Comparison of ENCODE assay signal across 10 mouse cellular contexts in genomic region chr11:19007541-19008424, GRCm38 (mm10). TPM values are rescaled to one million over a fixed set of nuclear protein-coding genes. Genes with fewer than 3 reads are reported as not detected.
DNase-seq lines count a peak whose midpoint lies in the region; ATAC-seq and TF ChIP-seq lines count a peak whose summit lies in the region.
"Had no signal": no experiment of that assay in that cellular context is flagged by ENCODE, and none has a peak within 500 bp of the region (broad histone marks: within the 10 kb centered on the region; RNA-seq: fewer than 3 reads in every experiment).

No protein-coding gene starts in this region.

- no peaks in the 10 kb centered on the region for H3K27me3 ChIP-seq in testis, adult 2 months (ENCODE audit: control insufficient read depth, insufficient read depth, low read length)
- H3K27me3 ChIP-seq in embryonic facial prominence, embryonic 12.5 days = peaks cover 21% of the 10 kb centered on the region
- no peaks in the 10 kb centered on the region for H3K27me3 ChIP-seq in liver, embryonic 14.5 days (ENCODE audit: control insufficient read depth, insufficient read depth, low read length)
- H3K27me3 ChIP-seq: Patski had no signal

- no peak for DNase-seq in testis, postnatal 14 days (ENCODE audit: low spot score)
- DNase-seq in heart, postnatal 36 days = peak; percentile 52 to 76
- no peak for DNase-seq in liver, embryonic 14.5 days (ENCODE audit: low read depth in 3 of 3, low spot score in 3 of 3)
- peak; percentile 75 for DNase-seq in retina, postnatal 1 day
- no peak for DNase-seq in frontal cortex, postnatal 25 days (ENCODE audit: low spot score in 2 of 2)

- WGBS in embryonic facial prominence, embryonic 12.5 days = 11% methylated on average over 45 of the region's 45 CpGs
- WGBS in liver, embryonic 14.5 days (ENCODE audit: insufficient replicate concordance) = 63% methylated on average over 45 of the region's 45 CpGs

- no peaks in the 10 kb centered on the region for H3K9me3 ChIP-seq in embryonic facial prominence, embryonic 12.5 days
- H3K9me3 ChIP-seq in liver, embryonic 14.5 days (ENCODE audit: control insufficient read depth, low read length) = no peaks in the 10 kb centered on the region

- peak overlapping the region; percentile 3; the same call in 1 of the 2 replicates for H3K27ac ChIP-seq in testis, adult 2 months (ENCODE audit: control insufficient read depth, insufficient read depth, low read depth, low read length)
- H3K27ac ChIP-seq in embryonic facial prominence, embryonic 12.5 days = peak overlapping the region; percentile 74; the same call in 1 of the 2 replicates
- no peak overlapping the region for H3K27ac ChIP-seq in liver, embryonic 14.5 days
- H3K27ac ChIP-seq: macrophage had no signal

- intact Hi-C loops in heart, postnatal 36 days (cut with DNase I) = loop anchor here (2.0 kb wide), 1 partner anchor 51 kb away; no protein-coding TSS in a partner anchor

- ATAC-seq in embryonic facial prominence, embryonic 12.5 days (ENCODE audit: insufficient number of reproducible peaks, insufficient read depth, low FRiP score, low TSS enrichment) = 0 out of 2 replicates have a peak, but pooled peaks have one; percentile 23
- no peak for ATAC-seq in liver, embryonic 14.5 days (ENCODE audit: insufficient read depth)
- ATAC-seq in monocyte, adult 5-6 weeks (replicated peaks; ENCODE audit: insufficient number of reproducible peaks, low FRiP score, low TSS enrichment, poor library complexity, severe bottlenecking) = no peak
- ATAC-seq: Patski had no signal

- peak overlapping the region; percentile 52 for H3K9ac ChIP-seq in embryonic facial prominence, embryonic 12.5 days
- no peak overlapping the region for H3K9ac ChIP-seq in liver, embryonic 14.5 days (replicated peaks)

- H3K4me1 ChIP-seq in testis, adult 2 months (ENCODE audit: control insufficient read depth, insufficient read depth, low read length) = peaks cover 9% of the 10 kb centered on the region
- H3K4me1 ChIP-seq in embryonic facial prominence, embryonic 12.5 days = peaks cover 12% of the 10 kb centered on the region
- H3K4me1 ChIP-seq in liver, embryonic 14.5 days (replicated peaks; ENCODE audit: control insufficient read depth in 2 of 2, insufficient read depth in 2 of 2, low read length in 1 of 2) = no peaks in the 10 kb centered on the region; a peak in 1 of 4 replicates

- TF ChIP-seq EP300 in liver, embryonic 14.5 days (IDR thresholded peaks at IDR 0.05; ENCODE audit: low read depth) = no peak

- peak overlapping the region; percentile 20 for H3K4me3 ChIP-seq in testis, adult 2 months (ENCODE audit: control insufficient read depth, low read depth, low read length)
- peak overlapping the region; percentile 31 for H3K4me3 ChIP-seq in embryonic facial prominence, embryonic 12.5 days
- no peak overlapping the region for H3K4me3 ChIP-seq in liver, embryonic 14.5 days (ENCODE audit: insufficient read depth in 1 of 2, low read depth in 2 of 2, low read length in 2 of 2)

- peak overlapping the region; percentile 80 for H3K4me2 ChIP-seq in embryonic facial prominence, embryonic 12.5 days (replicated peaks)
- no peak overlapping the region for H3K4me2 ChIP-seq in liver, embryonic 14.5 days (ENCODE audit: low read depth)

- TF ChIP-seq POLR2A in testis, adult 2 months (IDR thresholded peaks at IDR 0.05; ENCODE audit: control insufficient read depth, low read depth, low read length) = no peak

- TF ChIP-seq CTCF in testis, adult 2 months (IDR thresholded peaks at IDR 0.05; ENCODE audit: control insufficient read depth, insufficient read depth, insufficient replicate concordance, low read depth, low read length) = no peak
- TF ChIP-seq CTCF in liver, embryonic 14.5 days (IDR thresholded peaks at IDR 0.05; ENCODE audit: low read depth) = 0 out of 2 replicates have a peak, but pooled peaks have one; percentile 3

- H3K36me3 ChIP-seq in testis, adult 2 months (ENCODE audit: control insufficient read depth, insufficient read depth, low read length) = no peaks in the 10 kb centered on the region
- no peaks in the 10 kb centered on the region for H3K36me3 ChIP-seq in embryonic facial prominence, embryonic 12.5 days
- no peaks in the 10 kb centered on the region for H3K36me3 ChIP-seq in liver, embryonic 14.5 days (replicated peaks; ENCODE audit: control insufficient read depth, insufficient read depth, low read depth)

RNA-seq across cellular contexts. Expression of gene Meis1, which starts 11.0 kb away (rescaled TPM):
- polyA plus RNA-seq in testis, adult 2 months (2012; rRNA removed) = 1.9 and 2.0 TPM in 2 replicates
- polyA plus RNA-seq in embryonic facial prominence, embryonic 12.5 days (2016; fragmentation: Nextera tagmentation; extraction: Ambion mirVana) = 108 and 113 TPM in 2 replicates
- 10 to 100 TPM; 22.4 to 31.4 TPM for total RNA-seq in heart, postnatal 36 days (2021)
- 4.8 and 6.2 TPM in 2 replicates for polyA plus RNA-seq in liver, embryonic 14.5 days (2012; rRNA removed)
- 5.6 and 5.8 TPM in 2 replicates for polyA plus RNA-seq in liver, embryonic 14.5 days (2014; fragmentation: Nextera tagmentation; extraction: Ambion mirVana)
- 6.7 to 11.1 TPM (median 10.2 TPM) in 3 replicates for total RNA-seq in monocyte, adult 5-6 weeks (2017)

Comparison
In these comparisons a context has a peak if more than half of its experiments do, and no peak if none do; other contexts are left out.
1. H3K4me3 ChIP-seq: peak in testis, adult 2 months (single experiment) and embryonic facial prominence, embryonic 12.5 days (single experiment); none in liver, embryonic 14.5 days (0 of 2).
2. DNase-seq: peak in heart, postnatal 36 days (2 of 2) and retina, postnatal 1 day (single experiment); none in testis, postnatal 14 days (single experiment), liver, embryonic 14.5 days (0 of 3) and frontal cortex, postnatal 25 days (0 of 2).
3. RNA of gene Meis1, which starts 11.0 kb away (polyA plus RNA-seq): 108 to 113 TPM in embryonic facial prominence, embryonic 12.5 days; 4.8 to 6.2 TPM in liver, embryonic 14.5 days and 1.9 to 2.0 TPM in testis, adult 2 months; every median in the first group is over 10 times any median in the second.